Mouse (Mus musculus): ENCODE data around the gene Prpf19.

Prpf19 gene

DNA sequence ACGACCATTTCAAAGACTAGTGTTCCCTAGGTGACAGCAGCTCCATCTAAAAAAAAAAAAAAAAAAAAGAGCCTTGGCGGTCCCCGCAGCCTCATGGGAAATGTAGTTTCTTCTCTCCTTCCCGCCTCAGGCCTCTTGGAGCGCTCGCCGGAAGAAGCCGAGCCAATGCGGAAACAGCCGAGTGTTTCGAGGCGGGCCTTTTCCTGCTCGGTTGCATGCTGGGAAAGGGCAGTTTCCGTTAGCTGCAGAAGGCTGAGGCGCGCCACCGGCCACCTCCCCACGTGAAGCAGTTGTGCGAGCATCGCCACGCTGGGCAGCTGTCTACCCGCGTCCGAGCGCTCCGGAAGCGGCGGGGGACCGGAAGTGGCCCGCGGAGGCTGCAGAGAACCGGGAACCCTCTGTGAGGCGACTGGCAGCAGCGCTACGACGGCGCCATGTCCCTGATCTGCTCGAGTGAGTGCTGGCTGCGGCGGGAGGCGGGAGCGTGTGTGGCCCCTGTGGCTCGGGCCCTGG lies at the start of gene Prpf19:
Gene Prpf19, plus strand, starts transcription at position 216 of the 513 bp plus-strand sequence.
- peak; percentile 88 for DNase-seq (ENCODE audit: low spot score)

GRCm38 (mm10) chr19:10845454-10845853 lies 49.6 kb upstream of the Prpf19 start:
- no peak for DNase-seq (ENCODE audit: low spot score)

DNA sequence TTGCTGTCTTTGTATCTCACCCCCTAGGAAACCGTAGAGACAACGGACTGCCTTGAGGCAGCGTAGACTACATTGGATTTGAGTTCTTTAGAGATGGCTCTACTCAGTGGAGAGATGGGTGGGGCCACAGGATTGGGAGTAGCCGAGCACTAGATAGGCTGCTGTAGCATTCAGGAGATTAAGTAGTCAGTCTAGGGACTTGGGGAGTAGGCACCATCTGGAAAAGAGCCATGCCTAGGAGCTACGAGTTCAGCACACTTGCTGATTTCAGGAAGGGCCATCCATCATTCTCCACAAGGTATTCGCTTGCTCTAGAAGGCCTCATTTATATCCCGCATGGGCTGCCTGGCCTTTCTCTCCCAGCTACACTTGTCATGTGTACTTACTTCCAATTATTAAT lies 48.9 kb upstream of the Prpf19 start:
- no peak for DNase-seq (ENCODE audit: low spot score)

- no peak for DNase-seq (ENCODE audit: low spot score)
Measured at GRCm38 (mm10) chr19:10847311-10848087, 47.5 kb upstream of the Prpf19 start.

DNA sequence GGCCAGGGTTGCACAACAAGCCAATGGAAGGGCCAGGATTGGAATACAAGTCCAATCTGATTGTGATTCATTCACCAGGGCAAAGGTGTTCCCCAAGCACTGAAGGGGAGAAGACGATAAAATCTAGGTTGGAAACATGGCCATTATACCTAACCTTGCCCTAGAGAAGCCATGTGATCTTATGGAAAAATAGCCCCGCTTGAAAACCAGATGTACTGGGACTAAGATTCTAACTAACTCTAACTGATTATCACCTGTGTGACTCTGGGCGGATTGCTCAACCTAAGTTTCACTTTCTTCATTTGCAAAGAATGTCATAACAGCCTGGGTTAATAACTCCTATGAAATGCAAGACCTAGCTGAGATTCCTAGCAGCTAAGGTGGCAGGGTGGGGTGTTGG lies 39.6 kb upstream of the Prpf19 start:
- DNase-seq (ENCODE audit: low spot score): no peak

DNA sequence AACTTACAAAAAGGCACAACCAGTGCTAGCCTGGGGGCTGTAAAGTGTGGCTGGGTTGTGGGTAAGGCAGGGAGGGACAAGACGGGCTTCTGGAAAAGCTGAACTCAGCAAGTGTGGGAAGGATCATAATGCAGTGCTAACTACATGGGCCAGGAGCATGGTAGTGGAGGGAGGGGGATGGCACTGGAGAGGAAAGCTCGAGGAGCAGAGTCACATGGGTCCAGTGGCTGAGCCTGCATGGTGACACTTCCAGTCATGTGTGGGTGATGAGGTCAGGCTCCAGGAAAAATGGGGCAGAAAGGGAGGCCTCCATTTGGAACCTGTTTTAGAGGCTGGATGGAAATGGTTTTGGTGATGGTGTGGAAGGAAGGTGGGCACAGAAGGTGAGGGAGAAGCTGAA lies 38.5 kb upstream of the Prpf19 start:
- no peak for DNase-seq (ENCODE audit: low spot score)

DNA sequence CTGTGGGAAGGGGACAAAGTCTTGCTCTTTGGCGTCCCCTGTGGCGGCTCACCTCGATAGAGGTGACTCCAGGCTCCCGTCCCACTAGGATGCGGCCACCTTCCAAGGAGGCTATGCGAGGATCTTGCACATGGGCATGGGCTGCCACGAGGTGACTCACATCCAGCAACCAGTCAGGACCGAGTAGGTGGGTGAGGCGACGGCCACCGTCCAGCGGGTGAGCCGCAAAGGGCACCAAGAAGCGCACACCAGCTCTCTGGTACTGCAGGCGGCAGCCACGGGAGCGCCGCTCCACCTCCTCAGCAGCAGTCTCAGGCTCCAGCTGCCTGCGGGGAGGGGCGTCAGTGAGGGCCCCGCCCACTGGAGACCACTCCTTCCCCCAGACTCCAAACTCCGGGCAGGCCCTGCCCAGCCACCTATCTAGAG lies 34.9 kb upstream of the Prpf19 start:
- DNase-seq (ENCODE audit: low spot score): no peak

- no peak for DNase-seq (ENCODE audit: low spot score)
Measured at GRCm38 (mm10) chr19:10866351-10866750, 28.7 kb upstream of the Prpf19 start.

DNA sequence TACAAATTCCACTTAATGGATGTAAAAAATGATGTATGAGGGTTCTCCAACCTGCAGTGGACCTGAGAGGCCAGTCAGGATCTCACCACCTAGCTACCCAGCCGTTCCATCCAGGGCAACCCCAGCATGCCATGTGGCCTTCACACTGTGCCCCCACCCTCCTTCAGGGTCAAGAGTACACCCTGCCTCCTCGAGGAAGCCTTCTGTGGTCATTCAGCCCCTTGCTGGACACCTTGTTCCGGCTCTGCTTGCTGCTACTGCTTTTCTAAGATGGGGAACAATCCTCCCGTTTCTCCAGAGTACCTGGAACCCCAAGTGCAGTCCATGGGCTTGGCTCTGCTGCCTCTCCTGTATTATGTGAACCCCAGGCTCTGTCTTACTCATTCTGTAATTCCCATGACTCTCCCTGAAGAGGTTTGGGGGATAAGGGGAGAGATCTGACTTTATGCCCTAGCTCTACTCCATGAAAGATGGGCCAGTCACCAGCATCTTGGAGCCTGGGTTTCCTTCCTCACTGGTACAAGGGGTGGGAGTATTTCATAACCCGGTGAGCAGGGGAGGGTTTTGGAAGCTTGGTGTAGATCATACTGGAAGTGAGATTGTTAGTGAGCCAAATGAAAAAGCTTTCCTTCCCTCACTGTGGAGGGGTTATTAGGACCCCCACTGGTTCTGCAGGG lies 26.9 kb upstream of the Prpf19 start:
- DNase-seq (ENCODE audit: low spot score): no peak

DNA sequence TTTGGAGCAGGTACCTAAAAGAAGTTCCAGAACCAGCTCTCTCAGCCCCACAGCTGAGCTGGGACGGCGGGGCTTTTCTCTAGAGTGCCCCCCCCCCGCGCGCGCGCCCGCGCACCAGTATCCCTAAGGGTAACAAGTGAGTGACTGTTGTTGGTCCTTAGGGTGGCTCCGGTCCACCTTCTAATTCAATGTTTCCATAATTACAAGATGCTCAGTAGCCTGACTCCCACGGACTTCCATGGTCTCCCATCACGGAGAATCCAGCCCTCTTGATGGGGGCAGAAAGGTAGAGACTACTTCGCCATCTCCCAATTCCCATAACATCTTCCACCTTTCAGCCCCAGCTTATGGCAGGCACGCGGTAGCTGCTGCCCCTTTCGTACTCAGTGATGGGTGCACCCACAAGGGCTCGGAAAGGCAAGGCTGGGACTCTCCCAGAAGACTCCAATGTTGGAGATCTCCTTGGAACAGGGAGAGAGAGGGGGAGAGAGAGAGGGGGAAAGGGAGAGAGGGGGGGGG lies 26.3 kb upstream of the Prpf19 start:
- no peak for DNase-seq (ENCODE audit: low spot score)

DNA sequence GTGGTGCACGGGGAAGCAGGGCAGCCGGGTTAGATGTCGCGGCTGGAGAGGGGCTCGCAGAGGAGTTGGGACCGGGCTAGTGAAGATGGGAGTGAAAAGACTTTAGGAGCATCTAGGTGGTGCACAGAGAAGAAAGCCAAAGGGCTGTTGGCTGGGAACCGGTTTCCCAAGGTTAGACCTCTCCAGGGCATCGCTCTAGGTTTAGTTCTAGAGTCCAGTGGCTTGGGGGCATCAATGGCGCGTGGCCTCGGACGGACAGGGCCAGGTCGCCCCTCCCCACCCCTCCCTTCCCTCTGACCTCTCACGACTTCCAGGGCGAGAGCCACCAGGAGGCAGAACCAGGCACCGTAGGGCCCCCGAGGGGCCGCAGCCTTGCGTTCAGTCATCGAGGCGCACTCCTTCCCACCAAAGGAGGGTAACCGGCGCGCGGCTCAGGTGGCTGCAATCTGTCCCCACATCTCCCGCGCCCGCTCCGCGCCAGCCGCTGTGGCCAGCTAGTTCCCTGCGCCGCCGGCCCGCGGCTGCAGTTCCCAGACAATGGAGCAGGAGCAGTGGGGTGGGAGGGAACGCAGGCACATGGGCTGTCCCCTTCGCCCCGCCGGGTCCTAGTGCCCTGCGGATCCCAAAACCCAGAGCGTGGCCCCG lies 25.7 kb upstream of the Prpf19 start:
- DNase-seq (ENCODE audit: low spot score): peak; percentile 67

- no peak for DNase-seq (ENCODE audit: low spot score)
Measured at GRCm38 (mm10) chr19:10869886-10870527, 25.0 kb upstream of the Prpf19 start, which contains the start of gene Tmem132a. Gene Tmem132a, minus strand, starts transcription at chr19:10869940.

DNA sequence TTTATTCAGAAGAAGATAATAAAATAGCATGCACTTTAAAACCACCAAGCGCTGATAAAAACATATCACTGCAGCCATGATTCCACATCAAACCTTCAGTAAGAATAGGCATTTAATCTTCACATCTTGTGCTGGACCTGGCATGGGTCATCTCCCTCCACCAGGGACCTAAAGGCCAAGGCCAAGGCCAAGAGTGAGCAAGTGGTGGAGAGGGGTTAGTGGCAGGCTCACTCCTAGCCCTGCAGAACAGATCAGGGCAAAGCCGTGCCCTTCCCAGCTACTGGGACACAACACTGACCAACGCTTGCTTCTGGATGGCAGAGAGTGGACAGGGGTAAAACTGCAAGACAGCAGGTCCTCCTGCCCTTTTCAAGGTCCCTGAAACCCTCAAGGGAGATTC lies 24.4 kb upstream of the Prpf19 start:
- no peak for DNase-seq (ENCODE audit: low spot score)

DNA sequence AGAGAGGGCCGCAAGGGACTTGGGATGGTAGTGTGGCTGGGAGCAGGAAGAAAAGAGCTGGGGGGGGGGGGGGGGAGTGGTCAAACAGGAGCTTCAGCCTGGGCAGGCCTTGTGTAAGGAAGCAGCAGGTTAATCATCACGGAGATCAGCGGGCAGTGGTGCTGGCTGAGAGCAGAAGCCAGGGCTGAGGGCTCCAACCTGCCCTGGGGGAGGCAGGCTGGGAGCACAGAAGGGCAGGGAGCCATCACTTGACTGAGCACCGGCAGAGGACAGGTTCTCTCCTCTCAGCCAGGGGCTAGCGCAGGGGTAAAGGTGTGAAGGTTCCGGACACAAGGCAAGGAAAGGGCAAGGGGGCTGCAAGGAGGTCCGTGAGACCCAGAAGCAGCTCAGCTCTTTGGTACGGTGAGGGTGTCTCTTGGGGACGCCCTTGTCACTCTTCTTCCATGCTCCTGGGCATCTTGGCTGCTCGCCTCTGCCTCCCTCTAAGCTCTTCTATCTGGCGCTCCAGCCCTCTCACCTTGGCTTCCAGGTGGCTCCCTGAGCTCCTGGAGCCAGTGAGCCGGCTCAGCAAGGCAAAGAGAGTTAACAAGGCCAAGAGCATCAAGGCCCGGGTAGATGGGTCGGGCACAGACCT lies 23.6 kb upstream of the Prpf19 start:
- no peak for DNase-seq (ENCODE audit: low spot score)

- no peak for DNase-seq (ENCODE audit: low spot score)
Measured at GRCm38 (mm10) chr19:10878201-10878837, 16.7 kb upstream of the Prpf19 start.

- DNase-seq (ENCODE audit: low spot score): no peak
Measured at GRCm38 (mm10) chr19:10880085-10880974, 14.7 kb upstream of the Prpf19 start.

GRCm38 (mm10) chr19:10880975-10881425 lies 14.0 kb upstream of the Prpf19 start:
- DNase-seq (ENCODE audit: low spot score): no peak

DNA sequence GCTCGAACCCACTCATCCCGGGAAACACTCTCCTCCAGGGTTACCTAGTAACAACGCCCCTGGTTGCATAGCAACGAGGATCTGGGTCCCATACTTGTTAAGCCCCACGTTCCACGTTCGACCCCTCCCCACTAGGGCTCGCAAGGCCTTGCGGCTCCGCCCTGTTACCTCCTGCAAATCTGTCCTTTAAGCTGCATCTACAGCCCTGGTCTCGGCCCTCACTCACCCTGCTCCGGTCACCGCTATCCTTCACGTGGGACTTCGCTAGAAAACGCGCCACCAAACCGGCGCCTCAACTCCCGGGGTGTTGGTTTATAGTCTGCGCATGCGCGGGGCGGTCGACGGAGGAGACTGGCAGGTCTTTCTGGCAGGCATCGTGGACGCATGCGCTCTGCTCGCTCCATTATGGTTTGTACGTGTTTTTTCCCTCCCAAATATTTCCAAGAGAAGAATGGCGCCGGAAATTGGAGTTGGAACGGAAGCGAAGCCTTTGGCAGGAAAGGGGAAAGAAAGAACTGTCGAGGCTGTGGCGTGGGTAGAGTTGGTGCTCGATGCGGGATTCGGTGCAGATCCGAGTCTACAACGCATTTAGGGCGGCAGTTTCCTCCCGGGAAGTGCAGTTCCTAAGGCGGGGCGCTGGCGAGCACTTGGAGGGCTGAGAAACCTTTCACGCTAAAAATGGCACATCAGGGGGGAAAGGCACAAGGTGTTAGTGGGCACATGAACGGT lies 13.4 kb upstream of the Prpf19 start, which contains the start of gene Tmem109:
Gene Tmem109, minus strand, starts transcription at position 576 of the 729 bp plus-strand sequence.
- DNase-seq (ENCODE audit: low spot score): peak; percentile 83

DNA sequence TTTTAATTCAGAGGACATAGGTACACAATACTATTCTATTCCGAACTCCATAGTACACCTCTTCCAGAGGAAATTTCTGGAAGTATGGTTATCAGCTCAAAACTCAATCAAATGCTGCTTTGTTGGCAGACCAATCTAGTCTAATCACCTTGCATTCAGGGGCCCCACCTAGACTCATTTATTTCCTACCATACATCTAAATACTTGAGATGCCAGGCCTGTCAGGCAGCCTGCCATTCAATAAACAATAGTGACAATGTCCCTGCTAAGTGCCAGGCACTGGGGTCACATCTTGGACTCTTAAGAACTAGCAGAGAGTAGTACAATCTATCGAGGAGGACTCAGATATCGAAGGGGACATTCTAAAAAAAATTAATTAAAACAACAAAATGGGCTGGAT lies 2.8 kb upstream of the Prpf19 start:
- no peak for DNase-seq (ENCODE audit: low spot score)

Measured in ovary, postnatal 10 days (tissue).